Mouse (Mus musculus) left cerebral cortex, adult 8-10 months (tissue): ENCODE results near the gene Ncoa5. TPM values are rescaled to one million over a fixed set of nuclear protein-coding genes. Genes with fewer than 3 reads are reported as not detected.

Experiments
- DNase-seq, 2 experiments: peaks; one replicate each; pipeline ENCODE4 v3.0.0; 2022; ENCODE audit warnings: low spot score in 2 of 2
- total RNA-seq, 4 experiments: library from RNA; stranded (reverse); gene quantifications; 2 replicates each; pipeline ENCODE4 v1.2.4; 2022

The Ncoa5 gene
- total RNA-seq, 4 experiments from 2014 or later: 41.4 to 50.4 (median 44.6) TPM

- no peak for DNase-seq
Measured at GRCm38 (mm10) chr2:164995976-164996375, 38.7 kb downstream of the Ncoa5 start.

DNA sequence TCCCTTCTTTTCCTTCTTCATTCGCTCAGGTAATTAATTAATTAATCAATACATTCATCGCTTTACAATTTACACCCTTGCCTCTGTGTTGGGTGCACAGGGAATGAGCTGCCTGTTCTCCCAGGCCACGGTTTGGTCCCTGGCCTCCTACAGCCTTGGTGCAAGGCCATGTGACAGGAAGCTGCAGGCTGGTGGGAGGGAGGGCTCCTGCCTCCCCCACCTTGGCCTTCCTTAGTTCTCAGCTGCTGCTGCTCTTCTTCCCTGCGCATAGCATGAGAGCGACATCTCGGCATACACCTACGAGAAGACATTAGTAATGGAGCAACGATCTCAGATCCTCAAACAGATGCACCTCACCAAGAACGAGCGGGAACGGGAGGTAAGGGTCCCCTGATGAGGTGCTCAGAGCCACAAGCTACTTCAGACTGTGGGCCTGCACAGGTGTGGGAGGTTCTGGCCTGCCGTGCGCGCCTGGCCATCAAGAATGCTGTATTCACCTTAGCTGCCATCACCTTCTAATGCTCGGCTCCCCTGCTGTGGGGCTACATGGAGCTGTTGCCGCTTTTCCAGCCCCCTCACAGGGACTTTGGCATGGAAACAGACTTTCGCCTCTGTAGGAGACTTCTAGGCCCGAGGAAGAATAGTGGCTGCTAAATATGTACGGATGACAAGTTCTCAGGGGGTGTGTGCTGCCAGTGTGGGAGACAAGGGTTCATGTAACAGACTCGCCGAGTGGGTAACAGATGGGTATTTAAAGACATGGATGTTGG is 39.8 kb downstream of the Ncoa5 start:
- peak in 1 of 2 experiments; percentile 86 for DNase-seq

DNA sequence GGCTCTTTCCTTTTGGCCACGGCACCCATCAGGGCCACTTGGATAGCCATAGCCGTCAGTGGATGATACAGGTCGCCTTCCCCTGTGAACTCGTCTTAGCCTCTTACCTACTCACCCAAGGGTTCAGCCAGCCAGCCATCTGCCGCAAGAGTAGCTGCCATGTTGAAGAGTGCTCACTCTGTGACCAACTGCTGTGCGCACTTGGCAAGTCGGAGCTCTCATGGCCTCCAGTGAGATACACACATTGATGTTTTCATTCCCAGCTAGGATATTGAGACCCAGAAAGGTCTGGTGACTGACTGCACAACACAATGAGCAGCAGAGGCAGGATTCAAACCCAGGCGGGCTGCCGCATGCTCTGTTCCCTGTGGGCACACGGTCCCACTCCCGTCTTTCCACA is 40.5 kb downstream of the Ncoa5 start:
- DNase-seq: no peak

DNA sequence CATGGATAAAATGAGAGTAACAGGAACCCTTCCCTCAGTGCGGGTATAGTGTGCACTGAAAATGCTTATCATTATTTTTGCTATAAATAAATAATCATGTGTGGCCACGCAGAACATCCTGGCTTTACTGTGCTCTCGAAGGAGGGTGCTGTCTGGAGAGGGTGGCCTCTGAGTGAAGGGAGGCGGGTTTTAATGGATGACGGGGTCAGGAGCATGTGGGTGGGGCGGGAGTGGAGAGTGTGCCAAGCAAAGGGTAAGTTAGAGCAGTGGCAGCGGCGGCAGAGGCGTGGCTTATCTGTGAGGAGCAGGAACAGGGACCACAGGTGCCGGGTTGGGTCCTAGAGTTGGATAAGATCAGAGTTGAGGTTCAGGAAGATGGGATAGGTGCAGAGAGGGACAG is 42.9 kb downstream of the Ncoa5 start:
- DNase-seq: no peak

DNA sequence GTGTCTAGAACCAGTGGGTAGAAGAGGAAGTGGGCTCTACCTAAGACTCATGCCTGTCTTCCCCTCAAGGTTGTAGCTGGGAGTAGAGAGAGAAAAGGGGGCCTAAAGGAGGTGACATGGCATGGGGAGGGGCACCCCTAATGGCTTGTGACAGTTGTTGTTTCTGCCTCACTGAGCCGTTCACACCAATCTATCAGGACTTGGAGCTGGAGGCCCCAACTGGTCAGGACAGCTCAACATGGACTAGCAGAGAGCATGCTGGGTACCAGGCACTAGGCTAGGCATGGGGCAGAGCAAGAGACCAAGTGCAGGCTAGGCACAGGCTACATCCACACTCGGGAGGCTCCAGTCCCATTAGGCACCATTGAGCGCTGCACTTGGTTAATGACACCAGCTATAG is 43.6 kb downstream of the Ncoa5 start:
- peak in 1 of 2 experiments; percentile 6 for DNase-seq

DNA sequence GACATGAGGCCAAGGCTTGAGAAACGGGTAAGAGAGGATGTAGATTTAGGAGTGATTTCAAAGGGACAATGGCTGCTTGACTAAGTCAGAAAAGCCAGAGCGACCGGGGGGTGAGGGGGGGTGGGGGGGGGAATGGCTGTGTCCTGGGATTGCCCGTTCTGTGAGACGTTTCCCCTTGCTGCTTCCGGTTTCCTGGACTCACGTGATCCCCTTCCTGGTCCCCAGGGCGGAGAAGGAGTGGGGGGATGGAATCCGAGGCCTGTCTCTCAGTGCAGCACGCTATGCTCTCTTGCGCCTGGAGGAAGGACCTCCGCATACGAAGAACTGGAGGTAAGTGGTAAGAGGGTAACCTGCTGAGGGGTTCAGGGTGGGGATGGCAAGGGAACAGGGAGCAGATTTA is 45.9 kb downstream of the Ncoa5 start:
- no peak for DNase-seq

DNA sequence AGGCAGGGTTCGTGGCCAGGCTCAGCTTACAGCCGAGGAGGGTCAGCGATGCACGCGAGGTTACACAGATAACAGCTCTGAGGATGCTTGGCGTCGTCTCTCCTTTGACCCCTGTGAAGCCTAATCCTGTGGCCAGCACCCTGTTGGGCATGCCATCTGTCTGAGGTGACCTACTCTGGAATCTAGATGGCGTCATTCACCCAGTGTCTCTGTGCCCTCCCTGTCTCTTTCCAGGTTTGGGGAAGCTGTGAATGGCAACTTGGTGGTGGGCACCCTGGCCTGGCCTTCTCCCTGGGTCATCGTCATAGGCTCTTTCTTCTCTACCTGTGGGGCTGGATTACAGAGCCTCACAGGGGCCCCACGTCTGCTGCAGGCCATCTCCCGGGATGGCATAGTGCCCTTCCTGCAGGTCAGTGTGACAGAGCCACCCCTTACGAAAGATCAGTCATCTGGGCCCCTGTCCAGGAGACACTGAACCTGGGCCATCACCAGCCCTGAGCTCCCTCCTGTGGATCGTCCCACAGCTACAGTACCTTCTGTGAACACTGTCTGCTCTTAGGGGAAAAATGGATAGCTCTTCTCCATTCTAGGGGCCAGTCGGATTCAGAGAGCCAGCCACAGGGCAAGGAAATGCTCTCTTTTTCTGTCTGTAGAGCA is 48.2 kb downstream of the Ncoa5 start:
- DNase-seq: no peak

- DNase-seq: no peak
Measured at GRCm38 (mm10) chr2:164985962-164986361, 48.7 kb downstream of the Ncoa5 start.

GRCm38 (mm10) chr2:164979749-164980148 is 54.9 kb downstream of the Ncoa5 start:
- no peak for DNase-seq

- no peak for DNase-seq
Measured at GRCm38 (mm10) chr2:164975611-164976010, 59.1 kb downstream of the Ncoa5 start.

- DNase-seq: no peak
Measured at GRCm38 (mm10) chr2:164972646-164973045, 62.0 kb downstream of the Ncoa5 start.

GRCm38 (mm10) chr2:164970631-164971196 is 64.0 kb downstream of the Ncoa5 start:
- peak; percentile 66 to 70 for DNase-seq

DNA sequence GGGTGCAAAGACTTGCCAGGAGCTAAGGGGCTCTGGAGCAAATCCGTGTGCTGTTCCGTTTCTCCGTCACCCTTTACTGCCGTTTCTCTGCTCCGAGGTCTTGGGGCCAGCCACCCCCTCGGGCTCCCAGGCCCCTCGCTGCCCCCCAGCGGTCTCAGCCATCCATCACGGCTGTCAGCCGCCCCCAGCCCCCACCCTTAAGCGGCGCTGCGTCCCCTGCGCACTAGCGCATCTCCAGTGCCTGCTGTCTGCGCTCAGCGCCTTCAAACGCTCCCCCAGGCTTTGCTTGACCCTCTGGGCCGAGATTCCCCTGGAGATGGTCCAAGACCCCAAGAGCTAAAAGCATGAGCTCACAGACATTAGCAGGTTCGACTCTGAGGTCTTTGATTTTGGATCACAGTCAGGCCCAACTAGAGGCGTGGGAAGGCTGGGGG is 65.3 kb downstream of the Ncoa5 start:
- DNase-seq: no peak

- peak in 1 of 2 experiments; percentile 52 for DNase-seq
Measured at GRCm38 (mm10) chr2:164968451-164968851, 66.2 kb downstream of the Ncoa5 start.

DNA sequence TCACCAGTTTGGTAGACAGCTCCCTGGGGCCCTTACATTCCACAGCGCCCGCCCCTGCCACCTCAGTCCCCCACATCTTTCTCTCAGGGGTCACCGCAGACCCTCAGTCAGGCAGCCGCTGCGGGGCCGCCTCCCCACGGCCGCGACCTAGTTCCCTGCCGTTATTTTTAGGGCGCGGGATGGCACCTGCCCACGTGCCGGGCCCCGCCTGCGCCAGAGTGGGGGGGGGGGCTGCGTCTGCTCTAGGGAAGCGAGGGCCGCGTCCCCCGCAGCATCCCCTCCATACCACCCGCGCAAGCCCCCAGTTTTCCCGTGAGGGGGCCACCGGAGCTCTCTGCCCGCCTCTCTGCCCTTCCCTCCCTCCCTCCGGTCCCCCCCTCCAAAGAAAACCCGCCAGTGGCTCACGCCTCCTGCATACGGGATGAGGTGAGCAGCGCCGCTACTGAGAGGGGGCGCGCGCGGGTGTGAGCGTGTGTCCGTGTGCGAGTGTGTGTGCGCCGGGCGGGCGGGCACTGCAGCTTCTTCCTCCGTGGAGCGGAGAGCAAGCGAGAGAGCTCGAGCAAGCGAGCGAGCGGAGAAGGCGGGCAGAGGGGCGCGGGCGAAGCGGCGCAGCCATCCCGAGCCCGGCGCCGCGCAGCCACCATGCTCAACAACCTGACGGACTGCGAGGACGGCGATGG is 66.8 kb downstream of the Ncoa5 start:
- peak; percentile 51 to 83 for DNase-seq

- no peak for DNase-seq
Measured at GRCm38 (mm10) chr2:164967193-164967592, 67.5 kb downstream of the Ncoa5 start.

DNA sequence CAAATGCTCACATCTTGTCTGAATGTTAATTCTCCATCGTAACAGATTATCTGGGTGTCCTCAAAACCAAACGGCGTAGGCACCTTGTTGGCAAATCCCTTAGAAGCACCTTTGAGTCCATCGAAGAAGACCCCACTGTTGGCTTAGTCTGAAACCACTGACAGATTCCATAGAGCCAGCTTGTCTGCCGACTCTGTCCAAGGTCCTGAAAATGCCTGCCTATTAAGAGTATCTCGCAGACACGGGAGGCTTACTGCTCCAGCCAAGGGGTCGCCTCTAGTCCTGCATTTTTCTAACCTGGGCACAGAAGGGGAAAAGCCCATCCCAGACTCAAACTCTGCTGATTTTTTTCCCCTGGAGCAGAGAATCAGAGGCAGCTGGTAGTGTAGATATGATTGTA is 68.3 kb downstream of the Ncoa5 start:
- no peak for DNase-seq

GRCm38 (mm10) chr2:164964981-164965380 is 69.7 kb downstream of the Ncoa5 start:
- DNase-seq: no peak

DNA sequence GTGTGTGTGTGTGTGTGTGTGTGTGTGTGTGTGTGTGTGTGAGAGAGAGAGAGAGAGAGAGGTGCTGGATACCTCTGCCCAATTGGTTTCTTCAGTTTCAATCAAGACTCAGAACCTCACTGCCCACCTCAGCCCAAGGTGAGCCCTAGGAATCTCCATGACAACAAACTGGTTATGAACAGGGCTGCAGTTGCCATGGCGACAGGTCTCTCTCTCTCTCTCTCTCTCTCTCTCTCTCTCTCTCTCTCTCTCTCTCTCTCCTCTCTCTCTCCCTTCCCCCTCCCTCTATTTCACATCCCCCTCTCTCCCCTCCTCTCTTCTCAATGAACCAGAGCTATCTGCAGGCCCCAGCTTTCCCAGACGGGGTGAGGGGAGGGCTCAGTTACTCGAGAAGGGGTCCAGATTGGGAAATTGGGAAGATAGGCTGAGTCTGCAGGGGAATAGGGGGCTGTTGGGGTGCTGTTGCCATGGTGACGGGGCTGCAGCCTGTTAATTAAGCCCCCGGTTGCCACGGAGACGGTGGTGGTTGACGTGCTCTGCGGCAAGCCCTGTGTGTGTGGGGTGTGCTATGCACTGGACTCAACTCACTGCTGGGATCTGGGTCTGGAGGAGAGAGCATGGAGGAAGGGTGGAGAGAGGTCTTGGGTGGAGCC is 70.3 kb downstream of the Ncoa5 start:
- peak in 1 of 2 experiments; percentile 74 for DNase-seq

DNA sequence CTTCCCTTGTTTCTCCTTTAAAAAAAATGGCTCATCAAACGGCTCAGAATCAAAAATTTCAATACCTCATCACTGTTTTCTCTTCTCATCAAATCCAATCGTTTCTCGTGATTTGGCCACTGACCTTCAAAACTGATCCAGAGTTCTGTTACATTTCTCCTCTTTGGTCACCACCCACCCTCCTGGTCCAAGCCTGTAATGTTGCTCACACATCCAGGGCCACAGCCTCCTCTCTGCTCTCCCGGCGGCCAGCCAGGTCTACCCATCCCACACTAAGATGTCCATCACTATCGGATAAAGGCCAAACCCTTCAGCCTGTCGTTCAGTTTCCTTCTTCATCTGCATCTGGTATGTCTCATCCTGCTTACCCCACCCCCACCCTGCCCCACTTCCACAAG is 72.5 kb downstream of the Ncoa5 start:
- DNase-seq: no peak

GRCm38 (mm10) chr2:164961506-164962182 is 73.0 kb downstream of the Ncoa5 start:
- peak; percentile 45 to 75 for DNase-seq
